Mouse (Mus musculus) adrenal gland, adult 8-10 months (tissue): ENCODE results near the gene Kansl3. TPM values are rescaled to one million over a fixed set of nuclear protein-coding genes. Genes with fewer than 3 reads are reported as not detected.

Experiments used
- microRNA-seq, 2 experiments: library from miRNA; unstranded; fragments of <30 nt; microRNA quantifications; one replicate each; pipeline ENCODE4 v1.2.0; 2022
- total RNA-seq, 4 experiments: library from RNA; stranded (reverse); gene quantifications; 2 replicates each; pipeline ENCODE4 v1.2.4; 2022

The Kansl3 gene
- total RNA-seq, 4 experiments from 2014 or later = 86.5 to 139 (median 135) TPM

Small RNAs within 50 kb of the gene (microRNA-seq; reads per million reads assigned to microRNA genes)
- 0.67 to 0.88 reads per million in 2 experiments for gene Mir6898

Other genes starting within 250 kb of the Kansl3 start
- 10 to 100 TPM; 50.9 to 64.5 (median 54.8) TPM for gene Uggt1, start 124.5 kb downstream of the Kansl3 start, total RNA-seq
- 10 to 100 TPM in 2 of 4 experiments, 1 to 10 TPM in 2; 7.6 to 12.1 (median 10.1) TPM for gene Neurl3, start 94.5 kb downstream of the Kansl3 start, total RNA-seq
- gene Arid5a, start 61.4 kb downstream of the Kansl3 start, total RNA-seq = 1 to 10 TPM; 4.0 to 6.3 (median 4.9) TPM
- gene Fer1l5, start 3.1 kb upstream of the Kansl3 start, total RNA-seq = 1 to 10 TPM in 2 of 4 experiments, not detected in 2; 1.3 to 1.6 TPM
- 10 to 100 TPM; 43.0 to 59.8 (median 46.6) TPM for gene Lman2l, start 76.1 kb upstream of the Kansl3 start, total RNA-seq
- 1 to 10 TPM; 4.1 to 6.2 (median 5.1) TPM for gene Cnnm4, start 102.4 kb upstream of the Kansl3 start, total RNA-seq
- gene Cnnm3, start 142.7 kb upstream of the Kansl3 start, total RNA-seq = 10 to 100 TPM; 41.4 to 45.3 (median 42.6) TPM
- gene Ankrd23, start 167.7 kb upstream of the Kansl3 start, total RNA-seq = 10 to 100 TPM in 2 of 4 experiments, 1 to 10 TPM in 2; 6.8 to 18.1 (median 11.3) TPM
- not detected for gene Gm42417, start 170.2 kb upstream of the Kansl3 start, total RNA-seq
- 10 to 100 TPM; 15.4 to 26.8 (median 18.7) TPM for gene Ankrd39, start 178.3 kb upstream of the Kansl3 start, total RNA-seq
- 10 to 100 TPM; 16.6 to 28.0 (median 23.4) TPM for gene Sema4c, start 189.2 kb upstream of the Kansl3 start, total RNA-seq